Comparison of ENCODE assay signal across 8 mouse cellular contexts in the genomic region with DNA sequence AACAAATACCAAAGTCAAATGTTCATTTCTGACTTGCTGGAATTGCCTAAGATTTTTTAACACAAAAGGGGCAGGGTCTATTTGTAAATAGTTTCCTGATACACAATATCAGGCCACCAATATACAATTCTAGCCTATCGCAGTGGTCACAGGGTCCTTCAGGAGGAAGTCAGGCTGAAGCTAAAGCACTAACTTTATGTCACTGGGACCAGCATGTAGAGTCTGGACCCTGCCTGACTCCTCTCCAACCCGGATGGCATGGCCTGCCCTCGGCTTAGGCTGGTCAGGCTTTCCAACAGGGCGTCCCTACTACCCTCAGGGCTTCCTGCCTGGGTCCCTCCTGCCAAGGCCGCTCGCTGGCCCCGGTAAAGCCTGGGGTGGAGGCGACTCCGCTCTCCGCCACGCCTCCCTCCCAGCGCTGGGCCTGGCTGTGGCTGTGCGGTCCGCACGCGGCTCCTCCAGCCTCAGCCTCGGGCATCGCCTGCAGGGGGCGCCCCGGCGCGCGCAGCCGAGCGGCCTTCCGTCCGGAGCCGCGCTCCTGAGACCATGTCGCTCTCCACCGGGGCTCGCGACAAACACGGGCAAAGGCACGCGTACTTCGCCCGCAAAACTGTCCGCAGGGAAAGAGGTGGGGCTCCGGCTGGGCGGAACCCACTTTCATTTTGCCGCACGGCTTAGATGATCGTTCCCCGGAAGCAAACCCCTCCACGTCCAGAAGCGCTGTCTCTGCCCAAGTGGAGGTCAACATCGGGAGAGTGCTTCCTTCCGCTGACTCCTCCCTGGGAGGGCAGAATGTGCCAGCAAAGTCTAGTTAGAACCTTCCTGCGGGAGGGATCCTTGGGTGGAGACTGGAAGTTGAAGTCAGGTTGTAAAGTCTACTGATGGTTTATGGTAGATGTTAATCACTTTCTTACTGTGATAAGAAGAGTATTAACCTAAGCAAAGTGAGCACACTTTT. TPM values are rescaled to one million over a fixed set of nuclear protein-coding genes. Genes with fewer than 3 reads are reported as not detected.
DNase-seq lines count a peak whose midpoint lies in the region; ATAC-seq and TF ChIP-seq lines count a peak whose summit lies in the region.
"Not testable (repeated sequence)": the region's sequence is repeated elsewhere in the genome, so short reads cannot be mapped to it uniquely, and the experiment has no call there.

No protein-coding gene starts in this region.

- H3K79me2 ChIP-seq in liver, adult 2 months (ENCODE audit: control insufficient read depth, insufficient read depth, low read length), result not testable (repeated sequence)

- TF ChIP-seq POLR2A in liver, adult 2 months (IDR thresholded peaks at IDR 0.05; ENCODE audit: extremely low read depth, insufficient read depth, low read length), result 0 out of 2 replicates have a peak, but pooled peaks have one; percentile 23

- H3K4me3 ChIP-seq in erythroblast, embryonic 14.5 days (replicated peaks), result peak overlapping the region; percentile 84
- H3K4me3 ChIP-seq in heart, embryonic 12.5 days, result peak overlapping the region; percentile 50
- peak overlapping the region; percentile 34 for H3K4me3 ChIP-seq in kidney, postnatal 0 days (replicated peaks; ENCODE audit: low read depth, low read length)
- H3K4me3 ChIP-seq in liver, adult 2 months (ENCODE audit: insufficient read depth, low read depth, low read length), result peak overlapping the region; percentile 52

- peak overlapping the region; percentile 64 for H3K27ac ChIP-seq in heart, embryonic 12.5 days (ENCODE audit: poor library complexity, severe bottlenecking)
- H3K27ac ChIP-seq in kidney, postnatal 0 days, result peak overlapping the region; percentile 70
- peak overlapping the region; percentile 93 for H3K27ac ChIP-seq in liver, adult 2 months (replicated peaks; ENCODE audit: insufficient read depth, low read depth, low read length)

- DNase-seq in CD4-positive, CD25-positive, alpha-beta regulatory T cell, adult 2 months (ENCODE audit: low read depth, low spot score), result peak; percentile 74
- DNase-seq in brain, embryonic 18.5 days (ENCODE audit: low read depth, low spot score), result peak; percentile 43
- DNase-seq in kidney, postnatal 0 days (ENCODE audit: low spot score), result peak; percentile 89
- peak; percentile 94 for DNase-seq in liver, adult 2 months (ENCODE audit: extremely low read depth, low read depth, low spot score)
- peak; percentile 86 to 93 for DNase-seq in spleen, postnatal 4 days (ENCODE audit: low spot score in 2 of 2)

- H3K4me2 ChIP-seq in heart, embryonic 12.5 days, result peak overlapping the region; percentile 68
- peak overlapping the region; percentile 53 for H3K4me2 ChIP-seq in kidney, postnatal 0 days (ENCODE audit: low read length)

- not testable (repeated sequence) for H3K27me3 ChIP-seq in erythroblast, embryonic 14.5 days (ENCODE audit: control insufficient read depth); heart, embryonic 12.5 days (replicated peaks); kidney, postnatal 0 days (ENCODE audit: insufficient read depth, low read length); liver, adult 2 months (ENCODE audit: control insufficient read depth, insufficient read depth, low read length)

- 1% methylated on average over 50 of the region's 50 CpGs for WGBS in heart, embryonic 12.5 days
- WGBS in kidney, postnatal 0 days, result under 1% methylated on average over 44 of the region's 50 CpGs
- WGBS in liver, adult 2 months, result under 1% methylated on average over 50 of the region's 50 CpGs

- not testable (repeated sequence) for H3K9me3 ChIP-seq in erythroblast, embryonic 14.5 days (ENCODE audit: control insufficient read depth, low read length); heart, embryonic 12.5 days (replicated peaks); kidney, postnatal 0 days (replicated peaks; ENCODE audit: low read length)

- H3K36me3 ChIP-seq in erythroblast, embryonic 14.5 days (ENCODE audit: control insufficient read depth), result peaks cover 20% of the 10 kb centered on the region
- H3K36me3 ChIP-seq in heart, embryonic 12.5 days; kidney, postnatal 0 days (ENCODE audit: insufficient read depth, low read length); liver, adult 2 months (ENCODE audit: control insufficient read depth, insufficient read depth, low read length): not testable (repeated sequence)

- peak overlapping the region; percentile 68 for H3K9ac ChIP-seq in heart, embryonic 12.5 days
- peak overlapping the region; percentile 55 for H3K9ac ChIP-seq in kidney, postnatal 0 days (ENCODE audit: low read depth, low read length)
- H3K9ac ChIP-seq in liver, adult 2 months (ENCODE audit: low read depth, low read length), result peak overlapping the region; percentile 79

- peak; percentile 96 for ATAC-seq in heart, embryonic 12.5 days (ENCODE audit: insufficient number of reproducible peaks, low FRiP score)
- peak; percentile 94 for ATAC-seq in kidney, postnatal 0 days (replicated peaks; ENCODE audit: low FRiP score, low read depth)
- peak; percentile 83 for ATAC-seq in monocyte, adult 5-6 weeks (replicated peaks; ENCODE audit: insufficient number of reproducible peaks, low FRiP score, low TSS enrichment, poor library complexity, severe bottlenecking)

- TF ChIP-seq CTCF in kidney, postnatal 0 days (IDR thresholded peaks at IDR 0.05; ENCODE audit: low read depth), result peak; percentile 71
- TF ChIP-seq CTCF in liver, adult 2 months (IDR thresholded peaks at IDR 0.05; ENCODE audit: low read depth, low read length), result peak; percentile 46

- H3K4me1 ChIP-seq in erythroblast, embryonic 14.5 days (ENCODE audit: control insufficient read depth), result peaks cover 19% of the 10 kb centered on the region
- not testable (repeated sequence) for H3K4me1 ChIP-seq in heart, embryonic 12.5 days (replicated peaks); kidney, postnatal 0 days (replicated peaks; ENCODE audit: insufficient read depth, low read length)
- peaks cover 31% of the 10 kb centered on the region for H3K4me1 ChIP-seq in liver, adult 2 months (ENCODE audit: control insufficient read depth, insufficient read depth, low read length)

RNA-seq across cellular contexts. Expression of gene Nat8f1, which starts 21.3 kb away (rescaled TPM):
- 0.13 TPM in 1 of 2 replicates, not detected in the other for polyA plus RNA-seq in erythroblast, embryonic 14.5 days (2012)
- polyA plus RNA-seq in heart, embryonic 12.5 days (2016; fragmentation: Nextera tagmentation; extraction: Ambion mirVana), result 3.7 and 4.7 TPM in 2 replicates
- 165 and 182 TPM in 2 replicates for polyA plus RNA-seq in kidney, postnatal 0 days (2015; fragmentation: Nextera tagmentation; extraction: Ambion mirVana)
- 328 and 390 TPM in 2 replicates for total RNA-seq in liver, adult 2 months (2014; rRNA removed)
- polyA plus RNA-seq in liver, adult 2 months (2012; rRNA removed), result 627 and 681 TPM in 2 replicates
- total RNA-seq in monocyte, adult 5-6 weeks (2017), result 2.8 to 8.0 TPM (median 3.5 TPM) in 3 replicates

RNA-seq across cellular contexts. Expression of gene Dusp11, which starts 24.7 kb away (rescaled TPM):
- 2.2 and 2.3 TPM in 2 replicates for polyA plus RNA-seq in erythroblast, embryonic 14.5 days (2012)
- polyA plus RNA-seq in heart, embryonic 12.5 days (2016; fragmentation: Nextera tagmentation; extraction: Ambion mirVana), result 51.4 and 51.8 TPM in 2 replicates
- polyA plus RNA-seq in kidney, postnatal 0 days (2015; fragmentation: Nextera tagmentation; extraction: Ambion mirVana), result 33.5 and 38.7 TPM in 2 replicates
- 26.1 and 37.7 TPM in 2 replicates for total RNA-seq in liver, adult 2 months (2014; rRNA removed)
- polyA plus RNA-seq in liver, adult 2 months (2012; rRNA removed), result 19.6 and 28.9 TPM in 2 replicates
- 75.8 to 124 TPM (median 81.0 TPM) in 3 replicates for total RNA-seq in monocyte, adult 5-6 weeks (2017)

RNA-seq across cellular contexts. Expression of gene Tprkb, which starts 25.1 kb away (rescaled TPM):
- 0.18 and 0.21 TPM in 2 replicates for polyA plus RNA-seq in erythroblast, embryonic 14.5 days (2012)
- 24.3 and 24.6 TPM in 2 replicates for polyA plus RNA-seq in heart, embryonic 12.5 days (2016; fragmentation: Nextera tagmentation; extraction: Ambion mirVana)
- polyA plus RNA-seq in kidney, postnatal 0 days (2015; fragmentation: Nextera tagmentation; extraction: Ambion mirVana), result 53.3 and 54.3 TPM in 2 replicates
- 159 and 170 TPM in 2 replicates for total RNA-seq in liver, adult 2 months (2014; rRNA removed)
- 93.1 and 100 TPM in 2 replicates for polyA plus RNA-seq in liver, adult 2 months (2012; rRNA removed)
- total RNA-seq in monocyte, adult 5-6 weeks (2017), result 14.0 to 25.4 TPM (median 23.2 TPM) in 3 replicates

RNA-seq across cellular contexts. Expression of gene Nat8f4, which starts 32.1 kb away (rescaled TPM):
- polyA plus RNA-seq in erythroblast, embryonic 14.5 days (2012), result 0.06 TPM in 1 of 2 replicates, not detected in the other
- polyA plus RNA-seq in heart, embryonic 12.5 days (2016; fragmentation: Nextera tagmentation; extraction: Ambion mirVana), result 2.4 TPM in 2 replicates
- 7.2 and 7.7 TPM in 2 replicates for polyA plus RNA-seq in kidney, postnatal 0 days (2015; fragmentation: Nextera tagmentation; extraction: Ambion mirVana)
- 4.4 and 4.5 TPM in 2 replicates for total RNA-seq in liver, adult 2 months (2014; rRNA removed)
- 2.9 and 3.5 TPM in 2 replicates for polyA plus RNA-seq in liver, adult 2 months (2012; rRNA removed)
- total RNA-seq in monocyte, adult 5-6 weeks (2017), result 2.5 to 3.9 TPM (median 2.5 TPM) in 3 replicates

Comparison
In these comparisons a context has a peak if more than half of its experiments do, and no peak if none do; other contexts are left out.
1. Peak in every context shown above with its lines: DNase-seq, ATAC-seq, H3K4me3 ChIP-seq and H3K27ac ChIP-seq.
2. DNase-seq: peak in every context shown above with its lines; median percentile 94 in liver, adult 2 months; 90 in spleen, postnatal 4 days; 89 in kidney, postnatal 0 days; 74 in CD4-positive, CD25-positive, alpha-beta regulatory T cell, adult 2 months; 43 in brain, embryonic 18.5 days.
3. H3K4me3 ChIP-seq: peak in every context shown above with its lines; median percentile 84 in erythroblast, embryonic 14.5 days; 52 in liver, adult 2 months; 50 in heart, embryonic 12.5 days; 34 in kidney, postnatal 0 days.
4. RNA of gene Nat8f1, which starts 21.3 kb away (polyA plus RNA-seq): 627 to 681 TPM in liver, adult 2 months and 165 to 182 TPM in kidney, postnatal 0 days; 3.7 to 4.7 TPM in heart, embryonic 12.5 days and 0.13 TPM in erythroblast, embryonic 14.5 days; every median in the first group is over 10 times any median in the second.
5. RNA of gene Tprkb, which starts 25.1 kb away (polyA plus RNA-seq): 93.1 to 100 TPM in liver, adult 2 months, 53.3 to 54.3 TPM in kidney, postnatal 0 days and 24.3 to 24.6 TPM in heart, embryonic 12.5 days; 0.18 to 0.21 TPM in erythroblast, embryonic 14.5 days; every median in the first group is over 10 times any median in the second.